Mouse (Mus musculus) retina, postnatal 1 day (tissue): Measurements from ENCODE around the gene Sorl1.
A peak's percentile ranks its signal among the peaks of the same experiment; 100 is the strongest.

ENCODE experiments used
- DNase-seq: peaks from one replicate; pipeline ENCODE4 v3.0.0-alpha.2; 2012

The Sorl1 gene

DNA sequence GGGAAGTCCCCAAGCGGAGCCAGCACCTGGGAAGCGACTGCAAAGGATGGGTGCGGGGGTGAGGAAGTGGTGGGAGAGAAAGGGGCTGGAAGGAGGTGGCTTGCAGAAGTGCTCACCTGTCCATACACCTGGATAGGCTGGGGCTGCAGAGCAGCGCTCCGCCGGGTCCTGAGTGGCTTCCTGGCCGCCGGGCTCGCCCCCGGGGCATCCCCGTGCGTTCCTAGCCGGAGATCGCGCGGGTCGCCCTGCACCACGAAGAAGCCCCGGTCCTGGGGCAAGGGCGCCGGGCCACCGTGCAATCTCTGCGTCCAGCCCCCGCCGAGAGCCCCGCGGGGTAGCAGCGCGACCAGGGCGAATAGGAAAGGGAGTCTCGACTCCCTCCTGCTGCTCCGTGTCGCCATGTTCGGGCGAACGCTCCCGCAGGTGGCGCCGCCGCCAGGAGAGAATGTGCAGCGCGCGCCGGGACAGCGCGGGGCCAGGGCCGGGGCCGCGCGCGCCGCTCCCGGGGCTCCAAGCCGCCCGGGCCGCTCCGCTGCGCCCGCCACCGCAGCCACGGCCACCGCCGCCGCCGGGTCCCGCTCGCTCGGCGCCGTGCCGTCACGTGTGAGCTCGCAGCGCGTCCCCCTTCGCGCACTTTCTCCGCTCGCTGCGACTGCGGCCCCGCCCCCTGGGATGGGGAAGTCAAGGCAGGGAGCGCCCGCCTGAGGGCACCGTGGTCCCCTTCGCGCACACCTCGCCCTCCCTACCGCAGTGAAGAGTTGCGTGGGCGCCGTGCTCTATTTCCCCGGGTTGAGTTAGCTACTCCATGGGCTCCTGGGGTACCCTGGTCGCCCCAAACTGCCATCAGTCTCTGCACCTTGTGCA, at the start of gene Sorl1:
Gene Sorl1 (minus strand): TSS at position 585 of the 864 bp plus-strand sequence.
- peak; percentile 82 for DNase-seq

DNA sequence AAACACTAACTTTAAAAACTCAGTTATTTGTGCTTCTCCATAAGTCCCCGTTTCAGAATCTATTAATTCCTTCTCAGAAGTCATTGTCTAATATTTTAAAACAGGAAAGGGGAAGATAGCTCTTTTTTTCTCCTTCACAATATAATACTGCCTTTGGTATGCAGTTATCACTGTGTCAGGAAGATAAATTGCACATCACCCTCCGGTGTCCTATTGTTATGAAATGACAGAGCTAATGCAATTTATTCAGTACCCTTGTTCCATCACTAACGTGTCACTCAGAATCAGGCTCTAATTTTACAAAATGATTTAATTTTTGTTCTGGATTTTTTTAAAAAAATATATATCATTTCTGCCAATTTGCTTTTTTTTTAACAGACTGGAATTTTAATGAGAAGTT, 49.7 kb upstream of the Sorl1 start:
- DNase-seq: no peak

DNA sequence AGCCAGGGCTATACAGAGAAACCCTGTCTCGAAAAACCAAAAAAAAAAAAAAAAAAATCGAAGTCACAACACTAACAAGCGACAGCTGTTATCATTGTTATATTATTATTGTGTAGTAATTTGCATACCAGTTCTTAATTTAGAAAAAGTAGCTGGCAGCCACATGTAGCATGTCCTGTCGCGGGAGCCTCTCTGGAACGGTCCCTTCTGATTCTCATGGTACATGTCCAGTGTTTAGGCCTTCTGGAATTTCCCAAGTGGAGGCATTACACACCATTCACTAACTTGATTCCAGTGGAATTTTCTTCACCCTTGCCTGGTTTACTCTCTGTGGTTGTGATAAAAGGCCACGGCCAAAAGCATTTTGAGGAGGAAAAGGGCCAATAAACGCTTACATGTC, 45.4 kb upstream of the Sorl1 start:
- DNase-seq: no peak

- no peak for DNase-seq
These were observed 44.9 kb upstream of the Sorl1 start for GRCm38 (mm10) chr9:42169025-42169424.

DNA sequence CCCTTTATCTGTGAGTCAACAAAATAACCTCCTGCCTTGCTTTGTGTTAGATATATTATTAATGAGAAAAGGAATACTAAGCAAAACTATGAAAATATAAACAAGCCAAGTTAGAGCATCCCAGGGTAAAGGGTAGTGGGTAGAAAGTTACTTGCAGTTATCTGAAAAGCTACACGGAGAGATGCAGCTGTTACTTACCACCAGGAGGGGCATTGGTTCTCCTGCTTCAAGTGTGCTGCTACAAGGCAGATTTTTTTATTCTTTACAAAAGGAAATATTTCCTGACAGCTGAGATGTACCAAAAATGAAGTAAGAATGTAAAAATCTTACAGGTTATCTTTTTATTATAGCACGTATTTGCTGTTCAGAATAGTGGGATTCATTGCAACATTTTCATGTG, 40.8 kb upstream of the Sorl1 start:
- no peak for DNase-seq

- no peak for DNase-seq
These were observed 38.9 kb upstream of the Sorl1 start for GRCm38 (mm10) chr9:42163011-42163410.

DNA sequence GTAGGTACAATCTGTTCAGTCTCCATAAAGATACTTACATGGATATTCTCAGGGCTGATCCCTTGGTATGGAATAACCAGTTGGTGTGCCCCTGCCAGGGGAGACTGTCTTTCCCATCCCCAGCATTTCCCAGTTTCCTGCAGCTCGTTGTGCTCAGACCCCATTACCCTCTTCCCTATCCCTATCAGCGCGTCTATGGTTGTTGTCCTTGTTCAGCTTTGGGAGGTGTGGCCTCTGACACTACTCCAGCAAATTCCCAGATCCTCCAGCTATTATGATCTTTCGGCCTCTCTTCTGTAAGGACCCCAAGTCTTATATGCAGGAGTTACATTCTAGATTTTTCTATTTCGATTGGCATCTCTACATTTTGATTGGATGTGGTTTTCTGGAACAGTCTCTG, 35.3 kb upstream of the Sorl1 start:
- DNase-seq: no peak

GRCm38 (mm10) chr9:42158652-42159051, 34.6 kb upstream of the Sorl1 start:
- no peak for DNase-seq

DNA sequence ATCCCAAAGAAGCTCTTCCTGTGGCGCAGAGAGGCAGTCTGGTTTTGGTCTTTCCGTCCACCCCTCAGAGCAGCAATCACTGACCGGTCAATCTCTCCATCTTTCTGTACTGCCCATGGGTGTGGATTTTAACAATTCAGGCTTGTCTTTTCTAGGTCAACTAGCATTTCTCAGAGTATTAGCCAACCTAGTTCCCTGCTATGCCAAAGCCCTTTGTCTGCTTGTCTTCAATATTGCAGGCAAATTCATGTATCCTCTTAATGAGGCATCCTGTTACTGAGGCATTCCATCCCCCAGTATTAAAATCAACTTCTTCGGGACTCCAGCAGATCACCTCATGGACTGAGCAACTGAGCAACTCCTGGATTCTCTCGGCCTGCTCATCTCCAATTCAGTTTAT, 33.9 kb upstream of the Sorl1 start:
- peak; percentile 72 for DNase-seq

DNA sequence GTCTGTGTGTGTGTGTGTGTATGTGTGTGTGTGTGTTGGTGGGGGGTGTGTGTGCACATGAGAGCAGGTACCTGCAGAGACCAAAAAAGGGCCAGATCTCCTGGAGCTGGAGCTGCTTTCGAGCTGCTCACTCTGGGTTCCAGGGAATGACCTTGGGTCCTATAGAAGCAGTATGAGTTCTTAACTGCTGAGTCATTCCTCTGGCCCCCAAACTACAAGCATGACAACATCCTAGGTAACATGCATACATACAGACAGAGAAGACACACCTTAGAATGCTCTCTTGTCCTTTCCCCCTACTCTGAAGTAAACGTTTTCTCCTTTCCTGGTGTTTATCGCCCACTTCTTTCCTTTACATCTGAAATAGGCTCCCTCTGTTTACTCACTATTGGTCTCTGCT, 32.5 kb upstream of the Sorl1 start:
- no peak for DNase-seq

GRCm38 (mm10) chr9:42154682-42155081, 30.6 kb upstream of the Sorl1 start:
- no peak for DNase-seq

DNA sequence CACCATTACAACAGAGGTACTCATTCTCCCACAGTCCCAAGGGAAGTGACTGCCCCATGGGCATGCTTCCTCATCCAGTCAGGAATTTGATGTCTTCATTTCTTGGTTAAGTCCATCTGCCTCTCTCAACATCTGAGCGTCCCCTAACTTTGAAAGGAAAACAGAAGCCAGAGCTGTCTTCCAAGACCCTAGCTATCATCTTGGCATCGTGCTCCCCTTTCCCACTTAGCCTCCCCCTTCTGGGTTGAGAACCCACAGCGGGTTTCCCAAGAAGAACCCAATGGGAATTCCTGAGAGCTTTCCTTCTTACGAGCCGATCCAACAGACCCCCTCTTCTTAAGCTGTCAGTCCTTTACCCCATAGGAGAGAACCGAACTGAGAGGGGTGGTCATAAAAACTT, 24.7 kb upstream of the Sorl1 start:
- DNase-seq: no peak

DNA sequence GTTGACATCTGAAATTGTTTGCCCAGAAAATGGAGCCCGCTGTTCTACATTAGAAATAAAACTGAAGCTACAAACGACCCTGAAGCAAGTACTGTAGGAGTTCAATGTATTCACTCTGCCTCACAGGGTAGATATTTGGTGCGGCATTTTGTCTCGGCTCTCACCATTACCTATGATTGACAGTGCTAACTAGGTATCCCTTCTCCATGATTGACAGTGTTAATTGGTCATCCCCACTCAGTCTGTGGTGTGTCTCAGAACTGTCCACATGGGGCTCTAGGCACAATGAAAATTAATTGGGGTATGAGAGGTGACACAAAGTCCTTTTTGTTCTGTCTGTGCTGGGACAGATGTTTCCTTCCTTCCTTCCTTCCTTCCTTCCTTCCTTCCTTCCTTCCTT, 23.9 kb upstream of the Sorl1 start:
- DNase-seq: peak; percentile 70

GRCm38 (mm10) chr9:42146463-42146862, 22.4 kb upstream of the Sorl1 start:
- no peak for DNase-seq

DNA sequence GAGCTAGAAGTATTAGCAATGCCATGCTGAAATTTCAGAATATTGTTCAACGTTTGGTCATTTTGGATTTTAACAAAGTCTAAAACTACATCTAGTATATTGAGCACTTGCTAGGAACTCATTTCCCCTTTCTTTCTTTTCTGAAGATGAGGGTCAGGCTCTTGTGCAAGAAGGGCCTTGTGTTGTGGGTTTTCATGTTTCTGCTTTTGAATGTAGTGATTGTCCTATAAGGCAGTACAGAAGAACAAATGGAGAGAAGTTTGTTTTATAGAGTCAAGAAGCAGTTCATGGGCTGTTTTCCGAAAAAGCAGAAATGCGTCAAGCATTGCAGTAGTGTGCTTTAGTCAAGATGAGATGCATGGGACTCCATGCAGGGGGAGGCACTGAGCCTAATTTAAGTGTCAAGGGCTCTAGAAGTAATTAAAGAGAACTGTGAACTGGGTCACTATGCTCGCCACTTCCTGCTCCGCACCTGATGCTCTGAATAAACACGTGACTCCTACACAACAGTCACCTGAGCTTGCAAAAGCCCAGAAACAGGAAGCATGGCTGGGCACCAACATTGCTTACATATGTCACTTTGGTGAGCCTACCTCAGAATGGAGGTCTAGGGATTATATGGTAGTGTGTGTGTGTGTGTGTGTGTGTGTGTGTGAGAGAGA, 17.6 kb upstream of the Sorl1 start:
- DNase-seq: no peak

DNA sequence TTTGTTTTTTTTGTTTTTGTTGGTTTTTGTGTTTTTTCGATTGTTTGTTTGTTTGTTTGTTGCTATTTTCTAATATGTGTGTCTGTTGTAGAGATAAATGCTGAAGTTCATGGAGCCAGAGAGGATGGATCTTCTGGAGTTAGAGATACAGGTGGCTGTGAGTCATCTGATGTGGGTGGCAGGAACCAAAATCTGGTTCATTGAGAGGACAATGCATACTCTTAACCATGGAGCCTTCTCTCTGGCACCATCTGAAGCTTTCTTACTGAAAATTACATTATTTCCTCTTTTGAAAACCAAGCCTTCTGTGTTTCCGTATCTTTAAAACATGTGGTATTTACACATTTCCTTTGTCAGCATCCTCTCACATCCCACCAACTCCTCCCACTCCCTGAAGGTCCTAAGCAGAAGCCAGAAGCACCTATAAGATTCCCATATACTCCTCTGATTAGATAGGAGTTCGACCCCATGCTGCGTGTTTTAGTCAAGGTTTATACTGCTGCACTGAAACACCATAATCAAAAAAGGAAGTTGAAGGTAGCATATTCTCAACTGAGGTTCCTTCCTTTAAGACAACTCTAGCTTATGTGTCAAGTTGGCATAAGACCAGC, 14.3 kb upstream of the Sorl1 start:
- no peak for DNase-seq

DNA sequence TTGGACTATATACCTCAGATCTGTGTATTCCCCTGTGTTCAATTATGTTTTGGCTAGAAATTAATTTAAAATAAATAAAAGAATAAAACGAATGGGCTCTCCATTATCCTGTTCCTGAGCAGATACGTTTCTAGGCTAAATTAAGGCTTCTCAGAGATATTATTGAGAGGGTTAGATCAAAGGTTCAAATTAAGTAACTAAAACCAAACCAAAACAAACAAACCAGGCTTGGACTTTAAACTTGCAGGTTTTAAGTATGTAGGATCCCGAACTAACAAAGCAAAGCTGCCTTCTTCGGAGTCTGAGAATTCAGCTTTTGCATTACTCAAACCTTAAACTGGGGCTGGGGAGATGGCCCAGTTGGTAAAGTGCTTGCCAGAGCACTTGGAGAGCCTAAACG, 13.5 kb upstream of the Sorl1 start:
- no peak for DNase-seq

- no peak for DNase-seq
These were observed 7.0 kb upstream of the Sorl1 start for GRCm38 (mm10) chr9:42130793-42131760.

DNA sequence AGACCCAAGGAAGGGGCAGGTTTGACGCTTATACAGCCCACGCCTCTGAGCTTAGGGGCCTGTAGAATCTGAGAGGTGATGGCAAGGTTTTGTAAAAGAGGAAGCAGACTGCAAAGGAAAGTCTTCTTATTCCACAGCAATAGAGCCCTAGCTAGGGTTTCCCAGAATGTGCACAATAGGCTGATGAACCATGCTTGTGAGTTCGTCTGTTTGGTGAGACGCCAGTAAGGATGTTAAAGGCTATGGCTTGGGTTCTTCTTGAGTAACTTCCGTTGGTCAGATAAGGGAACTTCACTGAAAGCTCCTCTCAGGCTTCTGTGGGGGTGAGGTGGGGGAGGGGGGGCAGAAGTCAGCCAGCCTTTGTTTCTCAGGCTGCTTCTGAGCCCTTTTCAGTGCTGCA, 3.9 kb upstream of the Sorl1 start:
- DNase-seq: no peak

- DNase-seq: peak; percentile 24
These were observed 1.3 kb upstream of the Sorl1 start for GRCm38 (mm10) chr9:42125262-42125982.

DNA sequence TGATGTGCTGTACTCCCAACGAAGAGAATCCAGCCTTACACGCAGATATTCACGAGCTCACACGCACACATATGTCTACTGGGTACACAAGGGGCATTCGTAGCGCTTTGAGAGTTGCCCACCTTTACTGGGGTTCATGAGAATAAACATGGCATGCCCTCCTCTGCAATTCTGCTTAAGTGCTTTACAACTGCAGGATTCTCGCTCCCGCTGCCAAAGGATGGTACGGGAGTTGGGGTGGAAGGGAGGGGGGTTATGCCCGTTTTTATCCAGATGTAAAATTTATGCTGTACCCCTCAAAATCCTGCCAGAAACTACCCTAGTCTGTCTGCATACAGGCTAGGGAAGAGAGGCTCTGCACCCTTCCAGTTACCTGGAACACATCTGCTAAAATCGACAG, 893 bp downstream of the Sorl1 start:
- DNase-seq: no peak

GRCm38 (mm10) chr9:42122441-42122840, 1.7 kb downstream of the Sorl1 start:
- no peak for DNase-seq
